Mouse (Mus musculus): ENCODE measurements around the gene Gm10720.
"Not testable (repeated sequence)": the region's sequence is repeated elsewhere in the genome, so short reads cannot be mapped to it uniquely, and the experiment has no call there.

Gene Gm10720

GRCm38 (mm10) chr9:3025653-3026052 lies 10.2 kb downstream of the Gm10720 start:
- DNase-seq (ENCODE audit: low spot score), result peak; percentile 88

- DNase-seq (ENCODE audit: low spot score), result not testable (repeated sequence)
These were observed 10.7 kb downstream of the Gm10720 start for GRCm38 (mm10) chr9:3026136-3026535.

- DNase-seq (ENCODE audit: low spot score), result not testable (repeated sequence)
These were observed 11.3 kb downstream of the Gm10720 start for GRCm38 (mm10) chr9:3026741-3027140.

DNA sequence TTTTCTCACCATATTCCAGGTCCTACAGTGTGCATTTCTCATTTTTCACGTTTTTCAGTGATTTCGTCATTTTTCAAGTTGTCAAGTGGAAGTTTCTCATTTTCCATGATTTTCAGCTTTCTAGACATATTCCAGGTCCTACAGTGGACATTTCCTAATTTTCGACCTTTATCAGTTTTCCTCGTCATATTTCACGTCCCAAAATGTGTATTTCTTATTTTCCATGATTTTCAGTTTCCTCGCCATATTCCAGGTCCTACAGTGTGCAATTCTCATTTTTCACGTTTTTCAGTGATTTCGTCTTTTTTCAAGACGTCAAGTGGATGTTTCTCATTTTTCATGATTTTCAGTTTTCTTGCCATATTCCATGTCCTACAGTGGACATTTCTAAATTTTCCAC lies 11.7 kb downstream of the Gm10720 start:
- not testable (repeated sequence) for DNase-seq (ENCODE audit: low spot score)

GRCm38 (mm10) chr9:3029276-3030000 lies 14.0 kb downstream of the Gm10720 start:
- peak; percentile 75 for DNase-seq (ENCODE audit: low spot score)

DNA sequence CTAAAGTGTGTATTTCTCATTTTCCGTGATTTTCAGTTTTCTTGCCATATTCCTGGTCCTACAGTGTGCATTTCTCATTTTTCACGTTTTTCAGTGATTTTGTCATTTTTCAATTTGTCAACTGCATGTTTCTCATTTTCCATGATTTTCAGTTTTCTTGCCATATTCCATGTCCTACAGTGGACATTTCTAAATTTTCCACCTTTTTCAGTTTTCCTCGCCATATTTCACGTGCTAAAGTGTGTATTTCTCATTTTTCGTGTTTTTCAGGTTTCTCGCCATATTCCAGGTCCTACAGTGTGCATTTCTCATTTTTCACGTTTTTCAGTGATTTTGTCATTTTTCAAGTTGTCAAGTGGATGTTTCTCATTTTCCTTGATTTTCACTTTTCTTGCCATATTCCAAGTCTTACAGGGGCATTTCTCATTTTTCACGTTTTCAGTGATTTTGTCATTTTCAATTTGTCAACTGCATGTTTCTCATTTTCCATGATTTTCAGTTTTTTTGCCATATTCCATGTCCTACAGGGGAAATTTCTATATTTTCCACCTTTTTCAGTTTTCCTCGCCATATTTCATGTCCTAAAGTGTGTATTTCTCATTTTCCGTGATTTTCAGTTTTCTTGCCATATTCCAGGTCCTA lies 15.3 kb downstream of the Gm10720 start:
- DNase-seq (ENCODE audit: low spot score), result not testable (repeated sequence)

- DNase-seq (ENCODE audit: low spot score), result not testable (repeated sequence)
These were observed 18.8 kb downstream of the Gm10720 start, which contains the start of gene Gm17535 for GRCm38 (mm10) chr9:3034299-3034698. Gene Gm17535, plus strand, starts transcription at chr9:3034599.

- not testable (repeated sequence) for DNase-seq (ENCODE audit: low spot score)
These were observed 21.1 kb downstream of the Gm10720 start, which contains the start of gene Gm10715 for GRCm38 (mm10) chr9:3036577-3036976. Gene Gm10715, plus strand, starts transcription at chr9:3036877.

DNA sequence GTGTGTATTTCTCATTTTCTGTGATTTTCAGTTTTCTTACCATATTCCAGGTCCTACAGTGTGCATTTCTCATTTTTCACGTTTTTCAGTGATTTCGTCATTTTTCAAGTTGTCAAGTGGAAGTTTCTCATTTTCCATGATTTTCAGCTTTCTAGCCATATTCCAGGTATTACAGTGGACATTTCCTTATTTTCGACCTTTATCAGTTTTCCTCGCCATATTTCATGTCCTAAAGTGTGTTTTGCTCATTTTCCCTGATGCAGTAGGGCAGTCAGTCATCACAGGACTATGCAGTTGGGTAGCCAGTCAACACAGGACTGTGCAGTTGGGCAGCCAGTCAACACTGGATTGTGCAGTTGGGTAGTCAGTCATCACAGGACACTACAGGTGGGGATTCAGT lies 22.7 kb downstream of the Gm10720 start:
- DNase-seq (ENCODE audit: low spot score), result not testable (repeated sequence)
